Comparison of ENCODE assay signal across 20 mouse cellular contexts in genomic region chr11:79902881-79903481, GRCm38 (mm10).
"Had no signal": no experiment of that assay in that cellular context is flagged by ENCODE, and none has a peak within 500 bp of the region (broad histone marks: within the 10 kb centered on the region; RNA-seq: fewer than 3 reads in every experiment).

No protein-coding gene starts in this region.

- H3K9me3 ChIP-seq: kidney, embryonic 15.5 days; limb, embryonic 12.5 days; limb, embryonic 15.5 days; liver, embryonic 15.5 days; lung, embryonic 15.5 days; megakaryocyte, embryonic 14.5 days; midbrain, embryonic 10.5 days; neural tube, embryonic 12.5 days had no signal

- H3K27ac ChIP-seq: kidney, embryonic 15.5 days; limb, embryonic 12.5 days; limb, embryonic 15.5 days; liver, embryonic 15.5 days; lung, embryonic 15.5 days; midbrain, embryonic 10.5 days; neural tube, embryonic 12.5 days had no signal

- H3K4me2 ChIP-seq: kidney, embryonic 15.5 days; limb, embryonic 12.5 days; limb, embryonic 15.5 days; liver, embryonic 11.5 days; liver, embryonic 15.5 days; lung, embryonic 15.5 days; neural tube, embryonic 12.5 days had no signal

- H3K27me3 ChIP-seq: kidney, embryonic 15.5 days; limb, embryonic 12.5 days; limb, embryonic 15.5 days; liver, embryonic 15.5 days; lung, embryonic 15.5 days; neural tube, embryonic 12.5 days had no signal

- DNase-seq: kidney, adult 8-10 months; kidney, postnatal 10 days; kidney, postnatal 36 days; left cerebral cortex, postnatal 4 days; lung, adult 18-20 months; lung, postnatal 10 days; lung, postnatal 36 days; midbrain, embryonic 14.5 days; thymus, adult 2 months; thymus, postnatal 14 days; thymus, postnatal 4 days had no signal

- H3K4me1 ChIP-seq: kidney, embryonic 15.5 days; liver, embryonic 15.5 days; lung, embryonic 15.5 days; midbrain, embryonic 10.5 days; neural tube, embryonic 12.5 days had no signal

- H3K4me3 ChIP-seq: kidney, embryonic 15.5 days; limb, embryonic 12.5 days; limb, embryonic 15.5 days; liver, embryonic 15.5 days; lung, embryonic 15.5 days; megakaryocyte, embryonic 14.5 days; midbrain, embryonic 10.5 days; neural tube, embryonic 12.5 days had no signal

- H3K36me3 ChIP-seq: kidney, embryonic 15.5 days; limb, embryonic 12.5 days; limb, embryonic 15.5 days; liver, embryonic 15.5 days; lung, embryonic 15.5 days; midbrain, embryonic 10.5 days; neural tube, embryonic 12.5 days had no signal

- H3K9ac ChIP-seq: kidney, embryonic 15.5 days; limb, embryonic 12.5 days; limb, embryonic 15.5 days; liver, embryonic 15.5 days; lung, embryonic 15.5 days; neural tube, embryonic 12.5 days had no signal
